In genomic region chr15:62091746-62092659, GRCm38 (mm10) we compare ENCODE assay signal across 10 mouse cellular contexts.
A peak's percentile ranks its signal among the peaks of the same experiment; 100 is the strongest.
DNase-seq lines count a peak whose midpoint lies in the region; ATAC-seq and TF ChIP-seq lines count a peak whose summit lies in the region.
"Had no signal": no experiment of that assay in that cellular context is flagged by ENCODE, and none has a peak within 500 bp of the region (broad histone marks: within the 10 kb centered on the region; RNA-seq: fewer than 3 reads in every experiment).

No protein-coding gene starts in this region.

- peak overlapping the region; percentile 97 for H3K27ac ChIP-seq in ES-E14 (ENCODE audit: insufficient read depth, low read depth, low read length, poor library complexity, severe bottlenecking)
- peak overlapping the region; percentile 8; the same call in 1 of the 2 replicates for H3K27ac ChIP-seq in midbrain, postnatal 0 days (ENCODE audit: low read depth, low read length)
- no peak overlapping the region for H3K27ac ChIP-seq in forebrain, embryonic 11.5 days (ENCODE audit: low read depth, low read length)
- H3K27ac ChIP-seq: forebrain, embryonic 12.5 days had no signal

- H3K36me3 ChIP-seq in megakaryocyte, embryonic 14.5 days (replicated peaks; ENCODE audit: low read length) = peaks cover 85% of the 10 kb centered on the region
- H3K36me3 ChIP-seq in ES-E14 (ENCODE audit: control insufficient read depth, insufficient read depth, low read length, poor library complexity, severe bottlenecking) = no peaks in the 10 kb centered on the region
- no peaks in the 10 kb centered on the region for H3K36me3 ChIP-seq in midbrain, postnatal 0 days (ENCODE audit: insufficient read depth, low read length)
- H3K36me3 ChIP-seq in forebrain, embryonic 11.5 days (ENCODE audit: control insufficient read depth, insufficient read depth, low read length) = no peaks in the 10 kb centered on the region
- H3K36me3 ChIP-seq: forebrain, embryonic 12.5 days had no signal

- in situ Hi-C loops in ES-E14 (cut with MboI; ENCODE audit: low sequenced_read_pairs in 2 of 2, unreplicated experiment in 2 of 2) = no loop called here

- DNase-seq in ES-E14 (ENCODE audit: low read depth, low spot score) = no peak
- peak; percentile 68 for DNase-seq in induced T-regulatory cell, adult 2 months (ENCODE audit: low read depth)
- DNase-seq in midbrain, postnatal 0 days (ENCODE audit: low spot score) = no peak
- no peak for DNase-seq in right cerebral cortex, postnatal 36 days (ENCODE audit: low spot score in 2 of 2)
- DNase-seq in forebrain, embryonic 11.5 days (ENCODE audit: low spot score) = no peak
- no peak for DNase-seq in ovary, postnatal 10 days (ENCODE audit: low spot score)
- DNase-seq: right cerebral cortex, adult 18-20 months had no signal

- WGBS in midbrain, postnatal 0 days = 58% methylated on average over 12 of the region's 12 CpGs
- 61% methylated on average over 12 of the region's 12 CpGs for WGBS in forebrain, embryonic 11.5 days

- H3K9me3 ChIP-seq in megakaryocyte, embryonic 14.5 days = no peaks in the 10 kb centered on the region
- H3K9me3 ChIP-seq in ES-E14 (ENCODE audit: control insufficient read depth, insufficient read depth, low read depth, low read length) = no peaks in the 10 kb centered on the region
- H3K9me3 ChIP-seq in midbrain, postnatal 0 days (ENCODE audit: low read length) = no peaks in the 10 kb centered on the region
- H3K9me3 ChIP-seq in forebrain, embryonic 11.5 days (ENCODE audit: control insufficient read depth, low read length) = no peaks in the 10 kb centered on the region
- H3K9me3 ChIP-seq: forebrain, embryonic 12.5 days had no signal

- no peak for TF ChIP-seq CTCF in midbrain, postnatal 0 days (IDR thresholded peaks at IDR 0.05)

- peak overlapping the region; percentile 70 for H3K4me3 ChIP-seq in megakaryocyte, embryonic 14.5 days (replicated peaks)
- peak overlapping the region; percentile 21 to 39; a peak in 2 of 4 replicates for H3K4me3 ChIP-seq in ES-E14 (ENCODE audit: insufficient read depth in 1 of 2, low read depth in 1 of 2, low read length in 2 of 2, poor library complexity in 1 of 2, severe bottlenecking in 1 of 2)
- H3K4me3 ChIP-seq in midbrain, postnatal 0 days (ENCODE audit: low read depth, low read length) = no peak overlapping the region
- no peak overlapping the region for H3K4me3 ChIP-seq in forebrain, embryonic 11.5 days (ENCODE audit: low read depth, low read length)
- H3K4me3 ChIP-seq: forebrain, embryonic 12.5 days had no signal

- peaks cover 83% of the 10 kb centered on the region for H3K4me1 ChIP-seq in megakaryocyte, embryonic 14.5 days
- H3K4me1 ChIP-seq in ES-E14 (ENCODE audit: control insufficient read depth in 2 of 2, insufficient read depth in 2 of 2, low read length in 2 of 2, poor library complexity in 1 of 2) = peaks cover 40 to 47% of the 10 kb centered on the region in 2 experiments
- peaks cover 5% of the 10 kb centered on the region; the same call in 1 of the 2 replicates for H3K4me1 ChIP-seq in midbrain, postnatal 0 days (ENCODE audit: insufficient read depth, low read length)
- H3K4me1 ChIP-seq in forebrain, embryonic 11.5 days (replicated peaks; ENCODE audit: control insufficient read depth, insufficient read depth, low read length) = peaks cover 4% of the 10 kb centered on the region; the same call in 1 of the 2 replicates

- H3K4me2 ChIP-seq in midbrain, postnatal 0 days (ENCODE audit: low read depth, low read length, poor library complexity, severe bottlenecking) = no peak overlapping the region
- H3K4me2 ChIP-seq in forebrain, embryonic 11.5 days (ENCODE audit: low read depth, low read length, severe bottlenecking) = no peak overlapping the region
- H3K4me2 ChIP-seq: forebrain, embryonic 12.5 days had no signal

- no peaks in the 10 kb centered on the region for H3K27me3 ChIP-seq in megakaryocyte, embryonic 14.5 days (replicated peaks)
- H3K27me3 ChIP-seq in midbrain, postnatal 0 days (ENCODE audit: insufficient read depth, low read length) = no peaks in the 10 kb centered on the region
- H3K27me3 ChIP-seq in forebrain, embryonic 11.5 days (ENCODE audit: control insufficient read depth, insufficient read depth, low read length) = no peaks in the 10 kb centered on the region
- H3K27me3 ChIP-seq: forebrain, embryonic 12.5 days had no signal

- no peak for ATAC-seq in megakaryocyte, adult 5-6 weeks (ENCODE audit: poor library complexity, severe bottlenecking)
- ATAC-seq in midbrain, postnatal 0 days (ENCODE audit: low FRiP score) = peak; percentile 45; the same call in 1 of the 2 replicates
- ATAC-seq in forebrain, embryonic 11.5 days (replicated peaks; ENCODE audit: low FRiP score) = no peak

- H3K9ac ChIP-seq in ES-E14 (ENCODE audit: insufficient read depth, low read depth, low read length, poor library complexity, severe bottlenecking) = peak overlapping the region; percentile 58; the same call in 1 of the 2 replicates
- H3K9ac ChIP-seq in midbrain, postnatal 0 days (replicated peaks; ENCODE audit: low read length, poor library complexity, severe bottlenecking) = peak overlapping the region; percentile 3; the same call in 1 of the 2 replicates
- H3K9ac ChIP-seq in forebrain, embryonic 11.5 days (ENCODE audit: low read length) = no peak overlapping the region
- H3K9ac ChIP-seq: forebrain, embryonic 12.5 days had no signal

TF ChIP-seq in ES-E14, 5 proteins besides CTCF, POLR2A, EP300 and RAD21:
- no peak for TF ChIP-seq HCFC1 (IDR thresholded peaks at IDR 0.05; ENCODE audit: borderline replicate concordance, insufficient read depth, low read length)

Comparison
In these comparisons a context has a peak if more than half of its experiments do, and no peak if none do; other contexts are left out.
1. H3K4me3 ChIP-seq: peak in megakaryocyte, embryonic 14.5 days (single experiment) and ES-E14 (2 of 2); none in midbrain, postnatal 0 days (single experiment) and forebrain, embryonic 11.5 days (single experiment).